Mouse (Mus musculus) adrenal gland, adult 8-10 months (tissue): ENCODE measurements at regions not wholly inside any gene's neighbourhood (a gene's known extent, or its start where the extent isn't known, plus 50 kb on each side); places are given as distances from the start of the nearest gene placed in this dataset.

ENCODE experiments used
- DNase-seq: peaks from one replicate; pipeline ENCODE4 v3.0.0; 2022

DNA sequence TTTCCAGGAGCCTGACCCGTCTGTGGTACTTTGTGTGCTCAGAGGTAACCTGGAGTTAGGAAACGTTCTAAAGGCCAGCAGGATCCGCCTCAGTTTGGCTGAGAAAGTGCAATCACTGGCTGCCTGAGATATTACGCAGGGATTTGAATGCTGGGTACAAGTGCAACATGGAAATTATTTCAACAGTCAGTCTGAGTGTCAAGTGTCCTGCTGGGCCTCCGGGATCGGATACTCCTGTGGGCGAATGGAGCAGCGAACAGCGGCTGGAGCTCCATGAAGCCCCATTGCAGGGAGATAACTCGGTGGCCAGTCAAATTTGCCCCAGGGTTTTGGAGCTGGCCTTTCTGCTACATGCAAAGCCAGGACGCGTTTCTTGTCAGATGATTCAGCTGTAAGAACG lies 332.4 kb downstream of the Foxo1 start:
- DNase-seq, result peak; percentile 14

DNA sequence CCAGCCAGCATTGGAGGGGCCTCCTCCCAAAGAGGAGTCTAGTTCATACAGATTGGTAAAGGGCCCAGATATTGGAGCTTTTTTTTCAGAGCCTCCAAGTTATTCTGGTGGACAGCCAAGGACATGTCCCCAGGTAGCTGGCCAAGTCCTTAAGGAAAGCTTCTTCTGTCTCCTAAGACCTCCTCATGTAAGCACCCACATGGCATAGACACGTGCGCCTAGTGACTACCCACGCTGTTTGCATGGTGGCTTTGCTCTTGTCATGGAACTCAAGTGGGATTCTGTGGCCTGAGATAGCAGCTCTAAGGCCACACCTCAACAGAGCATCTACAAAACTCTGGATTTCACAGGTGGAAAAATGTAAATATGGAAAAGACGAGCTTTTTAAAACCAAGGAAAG lies 332.0 kb downstream of the Foxo1 start:
- no peak for DNase-seq

DNA sequence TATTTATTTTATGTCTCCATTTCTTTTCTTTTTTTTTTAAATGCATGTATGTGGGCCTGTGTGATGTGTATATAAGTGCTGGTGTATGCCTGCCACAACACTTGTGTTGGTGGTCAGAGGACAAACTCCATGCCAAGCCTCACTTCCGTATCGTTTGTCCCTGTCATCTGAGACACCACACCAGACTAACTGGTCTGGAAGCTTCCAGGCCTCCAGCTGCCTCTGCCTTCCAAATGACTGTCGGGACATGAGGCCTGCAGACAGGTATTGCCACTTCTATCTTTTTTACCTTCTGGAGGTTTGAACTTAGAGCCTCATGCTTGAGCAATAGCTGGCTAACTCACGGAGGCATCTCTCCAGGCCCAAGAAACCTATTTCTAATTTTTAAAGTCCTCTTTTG lies 318.3 kb downstream of the Foxo1 start:
- DNase-seq, result no peak

DNA sequence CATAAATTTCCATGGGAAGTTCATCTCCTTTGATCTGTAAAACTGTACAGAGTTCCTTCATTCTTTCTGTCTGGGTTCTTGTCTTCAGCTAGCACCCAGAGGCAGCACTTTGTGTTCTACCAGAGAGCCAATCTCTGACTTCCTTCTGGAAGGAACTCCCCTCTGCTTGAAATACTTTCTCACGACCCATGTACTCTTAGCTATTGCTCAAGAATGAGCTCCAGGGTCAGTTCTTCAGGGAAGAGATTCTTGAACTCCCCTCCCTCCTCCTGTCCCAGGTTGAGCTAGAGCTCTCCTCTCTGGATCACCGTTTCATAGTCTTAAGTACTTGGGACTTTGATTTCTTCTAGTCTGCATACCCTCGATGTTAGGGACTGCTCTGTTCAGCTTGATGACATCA lies 311.8 kb downstream of the Foxo1 start:
- DNase-seq, result no peak

DNA sequence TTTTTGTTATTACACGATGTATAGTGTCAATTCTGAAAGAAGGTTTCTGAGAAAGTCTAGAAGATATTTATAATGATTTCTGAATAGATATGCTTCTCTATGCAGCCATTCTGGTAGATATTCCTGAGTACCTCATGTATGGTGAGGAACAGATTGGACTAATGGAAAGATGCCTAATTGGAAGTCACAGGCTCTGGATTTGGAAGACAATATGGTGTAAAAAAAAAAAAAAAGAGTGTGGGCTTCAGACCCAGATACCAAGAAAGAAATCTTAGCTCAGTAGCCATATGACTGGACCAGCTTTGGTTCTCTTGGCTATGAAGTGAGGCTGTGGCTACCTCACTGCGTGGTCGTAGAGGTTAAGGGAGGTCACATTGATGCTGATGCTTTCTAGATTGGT lies 311.0 kb downstream of the Foxo1 start:
- DNase-seq, result no peak

DNA sequence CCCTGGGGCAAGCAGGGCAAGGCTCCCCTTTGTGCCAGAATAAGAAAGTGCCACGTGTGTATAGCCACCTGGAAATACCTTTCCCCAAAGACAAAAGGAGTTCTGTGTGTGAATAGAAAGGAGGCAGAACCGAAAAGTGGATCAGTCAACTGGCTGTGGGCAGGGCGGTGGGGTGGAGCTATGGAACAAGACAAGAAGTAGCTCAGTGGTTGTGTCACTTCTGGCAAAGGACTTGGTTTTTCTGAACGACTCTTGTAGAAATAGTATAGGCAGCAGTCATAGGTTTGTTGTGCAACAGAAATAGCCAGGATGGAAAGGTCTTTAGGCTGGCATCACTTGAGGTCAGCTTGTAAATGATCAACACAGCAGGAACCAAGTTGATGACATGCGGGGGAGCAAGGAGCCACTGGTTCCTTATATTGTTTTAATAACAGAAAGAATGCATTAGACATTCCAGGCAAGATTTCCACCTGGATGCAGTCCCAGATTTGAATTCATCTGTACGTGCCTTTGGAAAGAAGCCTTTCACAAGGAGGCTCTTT lies 308.6 kb downstream of the Foxo1 start:
- no peak for DNase-seq

DNA sequence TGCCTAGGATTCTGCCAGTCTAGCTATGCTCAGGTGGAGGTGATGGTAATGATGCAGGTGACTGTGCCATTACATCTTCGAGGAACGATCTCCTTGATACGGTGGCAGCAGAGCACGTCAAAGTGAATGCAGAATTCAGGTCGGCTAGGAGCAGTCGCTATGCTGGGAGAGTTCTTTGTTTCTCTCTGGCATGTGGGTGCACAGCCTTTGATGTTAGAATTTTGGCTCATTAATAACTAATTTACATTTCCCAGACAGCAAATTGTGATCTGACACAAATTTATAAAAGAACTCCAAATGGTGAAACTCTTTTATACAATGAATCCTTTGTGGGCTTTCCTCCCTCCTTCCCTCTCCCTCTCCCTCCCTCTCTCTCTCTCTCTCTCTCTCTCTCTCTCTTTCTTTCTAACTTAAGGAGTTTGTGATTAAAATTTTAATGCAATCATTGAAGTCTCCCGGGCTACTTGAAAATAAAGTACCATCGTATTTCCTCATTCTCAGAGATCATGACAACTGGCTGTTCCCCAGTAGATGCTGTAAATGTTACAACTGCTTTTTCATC lies 307.2 kb downstream of the Foxo1 start:
- DNase-seq, result no peak

DNA sequence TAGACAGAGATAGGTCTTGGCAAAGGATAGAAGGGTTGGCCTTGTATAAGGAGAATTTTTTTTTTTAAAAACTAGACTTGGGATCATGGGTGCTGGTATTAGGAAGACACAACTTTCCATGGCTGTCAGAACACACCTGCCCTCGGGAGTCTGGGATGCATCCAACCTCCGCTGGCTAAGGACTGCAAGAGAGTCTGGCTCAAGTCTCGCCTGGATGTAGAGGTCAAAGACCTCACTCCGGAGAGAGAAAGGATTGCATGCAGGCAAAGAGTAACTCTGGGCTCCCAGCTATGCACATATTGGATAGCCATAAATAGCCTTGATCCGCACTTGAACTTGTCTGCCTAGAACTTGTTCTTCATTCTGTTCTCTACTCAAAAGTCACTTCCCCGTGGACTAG lies 306.2 kb downstream of the Foxo1 start:
- no peak for DNase-seq

DNA sequence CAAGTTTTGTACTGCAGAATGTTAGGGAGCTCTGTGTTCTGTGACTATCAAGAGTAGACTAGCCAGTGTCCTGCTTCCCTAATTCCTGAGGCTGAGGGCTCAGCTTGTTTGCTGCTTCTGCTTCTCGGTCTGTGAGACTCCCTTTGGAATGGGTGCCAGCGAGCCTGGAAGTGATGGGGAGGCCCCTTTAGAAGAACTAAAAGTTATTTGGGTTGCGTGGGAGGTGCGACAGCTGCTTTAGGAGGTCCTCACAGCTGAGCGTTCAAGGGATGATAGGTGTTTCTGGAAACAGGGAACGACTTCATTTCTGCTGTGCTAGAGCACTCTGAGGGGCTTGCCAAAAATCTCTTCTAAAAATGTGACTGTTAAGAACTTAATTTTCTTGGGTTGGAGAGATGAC lies 305.7 kb downstream of the Foxo1 start:
- no peak for DNase-seq

DNA sequence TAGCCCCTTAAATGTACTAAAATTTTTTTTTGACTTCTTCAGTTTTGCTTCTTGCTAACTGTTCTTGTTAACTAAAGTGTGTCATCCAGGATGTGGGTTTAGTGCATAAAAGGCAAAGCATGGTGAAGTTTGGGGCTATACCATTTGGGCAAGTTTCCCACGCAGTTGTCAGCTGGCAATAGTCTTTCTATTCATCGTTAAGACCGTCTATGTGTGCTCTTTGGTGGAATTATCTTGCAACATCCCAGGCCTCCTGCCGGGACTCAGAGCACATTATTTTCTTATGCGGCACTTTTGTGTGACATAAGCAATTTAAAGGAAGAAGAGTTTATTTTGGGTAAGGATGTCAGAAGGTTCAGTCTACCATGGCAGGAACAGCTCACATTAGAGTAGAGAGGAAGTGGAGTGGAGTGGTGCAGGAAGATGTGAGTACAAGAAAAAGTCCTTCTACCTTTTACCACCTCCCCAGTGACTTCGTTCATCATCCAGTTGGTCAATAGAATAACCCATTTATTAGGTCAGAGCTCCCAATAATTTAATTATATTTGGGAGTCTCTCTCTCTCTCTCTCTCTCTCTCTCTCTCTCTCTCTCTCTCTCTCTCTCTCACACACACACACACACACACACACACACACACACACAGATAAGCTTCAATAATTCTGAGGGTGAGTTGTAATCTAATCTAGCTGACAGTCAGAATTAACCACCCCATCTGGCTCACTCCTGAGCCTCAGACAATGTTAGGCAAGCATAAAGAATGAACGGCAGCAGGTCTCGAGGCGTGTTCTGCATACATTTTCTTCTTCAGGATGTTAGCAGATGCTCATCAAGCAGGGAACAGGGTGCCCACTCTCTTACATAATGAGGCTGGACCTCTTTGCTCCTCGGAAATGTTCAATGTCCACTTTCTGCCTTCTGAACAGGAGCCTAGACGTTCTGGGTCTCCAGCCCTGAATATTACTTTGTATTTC lies 304.7 kb downstream of the Foxo1 start:
- DNase-seq, result no peak

DNA sequence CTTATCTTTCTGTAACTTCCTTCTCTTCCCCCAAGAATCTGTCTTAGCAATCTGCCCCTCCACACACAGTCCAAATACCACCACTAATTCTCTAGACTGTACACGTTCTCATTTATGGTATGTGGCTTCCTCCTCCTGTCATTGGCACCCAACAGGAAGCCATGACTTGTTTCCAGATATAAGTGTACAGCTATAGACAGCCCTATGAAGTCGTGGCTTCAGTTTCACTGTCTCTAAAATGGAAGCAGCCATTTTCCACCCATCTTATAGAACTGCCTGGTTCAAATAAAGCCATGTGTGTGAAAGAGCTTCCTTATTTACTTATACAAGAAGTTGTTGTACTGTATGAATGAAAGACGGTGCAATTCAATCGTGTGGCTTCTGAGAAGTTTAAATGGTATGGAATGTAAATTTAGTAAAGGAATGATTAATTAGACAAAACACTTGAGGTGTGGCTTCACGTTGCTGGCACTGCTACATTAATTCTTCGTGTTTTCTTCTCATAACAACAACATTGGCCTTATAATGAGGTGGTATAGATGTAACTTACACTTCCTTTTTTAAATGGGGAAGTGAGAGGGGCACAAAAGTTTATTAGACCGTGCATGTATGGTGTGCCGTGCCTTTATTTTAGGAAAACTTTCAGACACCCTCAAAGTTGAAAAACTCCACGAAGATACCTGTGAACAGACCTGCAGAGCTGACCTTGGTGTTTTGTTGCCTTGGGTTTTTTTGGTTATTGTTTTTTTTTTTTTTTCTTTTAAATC lies 299.7 kb downstream of the Foxo1 start:
- no peak for DNase-seq

DNA sequence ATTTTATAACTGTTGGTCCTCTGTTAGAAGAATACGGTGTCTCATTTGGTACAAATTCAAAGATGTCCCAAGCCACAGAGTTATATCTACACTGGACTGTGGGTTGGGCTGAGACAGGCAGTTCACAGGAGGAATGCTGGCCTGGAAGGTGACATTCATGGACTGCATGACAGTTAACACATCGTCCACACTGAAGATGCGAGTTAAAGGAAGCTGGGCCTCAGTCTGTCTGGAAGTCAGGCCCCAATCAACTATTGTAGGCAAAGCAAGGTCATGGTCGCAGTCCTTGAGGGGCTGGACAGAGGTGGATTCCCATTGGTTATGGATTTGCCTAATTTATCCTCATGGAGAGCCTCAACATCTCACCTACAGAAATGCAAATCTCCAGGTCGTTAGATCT lies 295.5 kb downstream of the Foxo1 start:
- no peak for DNase-seq

DNA sequence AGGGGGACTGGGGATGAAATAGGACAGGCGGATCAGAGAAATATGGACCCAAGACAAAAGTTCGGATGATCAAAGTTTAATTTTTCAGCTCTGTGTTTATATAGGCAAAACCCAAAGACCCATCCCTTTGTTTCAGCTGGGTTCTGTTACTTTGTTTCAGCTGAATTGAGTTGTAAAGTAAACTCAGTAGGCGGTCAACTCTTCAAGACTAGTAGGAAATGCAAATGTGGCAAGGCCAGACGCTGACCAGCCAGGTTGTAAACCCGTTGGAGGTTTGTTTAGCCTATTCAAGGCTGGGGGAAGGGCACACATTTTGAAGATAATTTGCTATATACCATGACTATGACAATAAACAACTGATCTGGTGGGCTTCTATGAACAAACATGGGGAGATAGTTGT lies 294.7 kb downstream of the Foxo1 start:
- no peak for DNase-seq

DNA sequence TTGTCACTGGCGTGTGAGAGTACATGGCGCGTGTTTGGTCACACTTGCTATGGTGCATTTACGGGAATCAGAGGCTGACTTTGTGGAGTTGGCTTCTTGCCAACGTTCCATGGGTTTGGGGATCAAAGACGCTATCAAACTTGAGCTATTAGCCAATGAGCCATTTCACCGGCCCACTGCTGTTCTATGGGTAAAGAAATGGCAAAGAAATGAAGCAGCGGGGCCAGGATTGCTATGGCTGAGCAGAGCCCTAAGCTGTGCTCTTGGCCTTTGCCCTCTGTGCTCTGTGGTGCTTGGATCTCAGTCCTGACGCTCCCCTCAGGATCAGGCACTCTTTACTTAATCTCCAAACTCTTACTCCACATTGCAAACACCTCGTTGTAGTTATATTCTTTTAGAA lies 291.3 kb downstream of the Foxo1 start:
- no peak for DNase-seq

DNA sequence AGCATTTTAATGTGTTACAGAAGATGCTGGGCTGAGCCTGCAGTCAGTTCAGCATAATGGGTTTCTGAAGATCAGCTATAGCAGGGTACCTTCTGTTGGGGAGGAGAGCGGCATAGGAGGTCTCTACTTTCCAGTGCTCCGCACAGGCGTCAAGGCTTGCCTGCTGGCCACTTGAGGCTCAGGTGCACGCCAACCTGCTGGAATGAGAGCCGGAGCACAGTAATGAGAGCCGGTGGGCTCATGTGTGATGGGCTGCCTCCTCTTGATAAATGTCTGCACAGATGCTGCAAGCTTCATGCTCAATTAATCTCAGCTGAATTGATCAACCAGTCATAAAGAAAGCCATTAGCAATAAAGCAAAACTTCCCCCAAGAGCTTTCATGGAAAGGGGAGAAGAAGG lies 290.6 kb downstream of the Foxo1 start:
- DNase-seq, result no peak

DNA sequence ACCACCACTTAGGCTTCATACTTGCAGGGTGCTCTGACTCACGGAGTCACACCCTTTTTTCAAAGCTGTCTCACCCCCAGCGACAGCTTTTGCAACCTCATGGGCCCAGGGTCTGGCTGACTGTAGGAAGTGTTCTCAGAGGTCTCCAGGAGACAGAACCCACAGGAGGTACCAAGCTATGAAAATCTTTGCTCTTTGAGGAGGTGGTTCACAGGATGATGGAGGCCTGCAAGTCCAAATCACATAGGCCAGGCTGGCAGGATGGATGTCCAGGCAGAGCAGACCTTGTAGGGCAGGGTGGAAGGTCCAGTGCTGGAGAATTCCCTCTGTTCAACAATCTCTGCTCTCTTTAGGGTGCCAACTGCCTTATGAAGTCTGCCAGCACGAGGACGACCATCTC lies 289.2 kb downstream of the Foxo1 start:
- DNase-seq, result no peak

DNA sequence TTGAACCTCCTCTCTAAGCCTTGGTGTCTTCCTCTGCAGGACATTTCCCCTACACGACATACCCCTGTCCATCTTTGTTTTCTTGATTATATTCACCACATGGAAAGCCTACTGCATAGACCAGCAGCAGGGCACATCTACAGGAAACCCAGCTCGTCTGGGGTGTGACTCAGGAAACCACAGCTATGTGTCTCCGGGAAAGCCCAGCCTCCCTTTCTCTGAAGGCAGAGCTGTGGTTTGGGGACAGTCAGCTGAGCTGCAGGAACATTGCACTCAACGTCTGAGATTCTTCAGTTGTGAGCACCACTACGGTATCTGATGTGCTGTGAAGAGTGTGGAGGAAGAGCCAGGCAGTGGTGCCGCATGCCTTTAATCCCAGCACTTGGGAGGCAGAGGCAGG lies 286.9 kb downstream of the Foxo1 start:
- no peak for DNase-seq

DNA sequence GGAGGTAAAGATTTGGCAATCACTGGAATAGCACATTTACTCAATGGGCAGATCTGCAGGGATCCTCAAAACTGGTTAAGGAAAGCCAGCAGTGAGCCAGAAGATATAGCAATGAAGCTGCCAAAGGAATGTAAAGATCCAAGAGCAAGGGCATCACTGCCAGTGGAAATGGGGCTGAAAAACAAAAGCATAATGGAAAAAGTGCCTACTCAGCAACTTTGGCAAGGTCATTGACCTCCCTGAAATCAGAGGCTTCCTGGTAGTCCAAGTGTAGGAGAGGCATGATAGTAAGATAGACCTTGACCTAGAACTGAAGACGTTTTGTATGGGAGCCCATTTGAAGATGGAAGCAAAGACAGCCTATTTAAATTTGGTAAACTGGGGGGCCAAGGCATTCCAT lies 286.4 kb downstream of the Foxo1 start:
- DNase-seq, result no peak

DNA sequence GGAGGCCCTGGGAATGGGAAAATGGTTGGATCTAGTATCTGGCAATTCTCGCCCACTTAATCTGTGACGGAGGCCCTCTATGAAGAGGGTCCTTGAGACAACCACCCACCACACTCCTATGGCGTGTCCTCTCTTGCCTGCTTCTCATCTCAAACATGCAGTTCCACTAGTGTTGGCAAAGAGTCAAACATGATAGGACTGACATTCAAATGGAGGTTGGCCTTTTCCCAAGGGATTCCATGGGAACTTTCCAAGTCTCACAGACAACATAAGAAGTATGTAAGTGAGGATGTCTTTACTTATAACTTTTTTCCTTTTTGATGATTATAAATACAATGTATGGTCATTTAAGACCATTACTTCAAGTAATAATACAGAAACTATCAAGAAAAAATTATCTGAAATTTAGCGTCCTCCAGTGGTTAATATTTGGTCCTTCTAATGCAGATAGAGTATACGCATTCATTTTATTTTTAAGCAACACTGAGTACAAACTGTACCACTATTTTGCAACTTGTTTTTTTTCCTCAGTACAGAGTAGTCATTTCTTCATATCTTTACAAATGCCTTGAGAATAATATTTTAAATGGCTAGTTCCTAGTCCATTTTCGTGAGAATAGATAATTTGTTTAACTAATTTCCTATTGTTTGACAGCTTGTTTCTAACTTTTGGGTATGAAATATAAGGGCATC lies 280.2 kb downstream of the Foxo1 start:
- no peak for DNase-seq

DNA sequence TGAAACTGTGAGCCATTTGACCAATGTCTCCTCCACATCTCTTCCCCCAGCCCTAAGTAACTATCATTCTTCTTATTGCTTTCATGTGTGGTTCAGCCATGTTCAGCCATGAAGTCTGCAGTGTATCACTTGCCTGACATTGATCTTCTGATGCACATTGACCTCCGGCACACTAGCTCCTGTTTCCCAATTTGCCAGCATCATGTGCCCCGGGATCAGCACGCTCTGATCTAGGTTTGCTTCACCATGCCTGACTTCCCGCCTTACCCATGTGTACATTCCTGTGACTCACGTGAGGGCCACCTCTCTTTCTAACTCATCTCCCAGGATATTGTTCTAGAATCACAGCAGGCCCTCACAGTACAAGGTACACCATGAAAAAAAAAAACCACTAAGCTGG lies 277.9 kb downstream of the Foxo1 start:
- no peak for DNase-seq

DNA sequence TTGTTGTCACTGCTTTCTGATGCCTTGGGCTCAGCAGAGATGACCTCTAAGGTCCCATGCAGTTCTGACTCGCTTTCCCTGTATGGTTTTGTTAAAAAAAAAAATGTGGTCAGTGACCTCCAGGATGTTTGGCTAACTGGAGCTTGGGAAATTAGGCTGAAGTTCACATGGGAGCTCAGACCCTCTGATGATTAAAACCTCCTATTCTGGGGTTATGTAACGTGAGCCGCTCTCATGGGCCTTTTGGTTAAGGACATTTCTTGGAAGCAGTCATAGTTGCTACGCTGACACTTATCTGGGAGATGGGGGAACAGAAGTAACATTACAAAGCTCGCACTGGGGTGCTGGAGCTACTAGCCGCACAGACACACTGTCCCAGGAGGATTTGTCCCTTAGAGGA lies 274.9 kb downstream of the Foxo1 start:
- DNase-seq, result no peak

DNA sequence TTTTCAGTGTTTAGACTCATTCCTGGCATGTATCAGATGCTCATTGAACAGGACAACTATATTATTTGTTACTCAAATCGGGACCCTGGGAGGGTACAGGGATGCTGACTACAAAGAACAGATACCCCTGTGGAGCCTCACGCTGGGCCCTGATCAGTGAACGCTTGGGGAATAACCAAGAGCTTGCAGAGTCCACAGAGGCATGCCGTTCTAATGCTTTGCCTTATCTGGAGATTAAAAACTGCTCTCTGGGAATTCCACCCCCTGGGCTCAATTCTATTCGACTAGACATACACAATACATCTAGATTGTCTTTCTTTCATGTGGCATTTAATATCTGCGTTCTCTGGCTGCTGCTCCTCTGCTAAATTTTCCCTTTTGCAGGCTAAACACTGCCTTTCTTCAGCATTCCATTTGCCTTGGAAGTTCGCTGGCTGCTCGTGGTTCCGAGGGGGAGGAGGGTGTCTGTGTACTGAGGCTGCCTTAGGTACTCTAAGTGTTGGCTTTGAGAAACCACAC lies 272.8 kb downstream of the Foxo1 start:
- no peak for DNase-seq
